Mouse (Mus musculus): ENCODE results near the gene Gm9918. TPM values are rescaled to one million over a fixed set of nuclear protein-coding genes. Genes with fewer than 3 reads are reported as not detected.

Gm9918 gene
- polyA plus RNA-seq, 2 experiments: 0.04 TPM

GRCm38 (mm10) chr15:102310074-102310845 lies 39.9 kb downstream of the Gm9918 start:
- no peak for TF ChIP-seq CTCF (IDR thresholded peaks at IDR 0.05; ENCODE audit: low read depth)
- no peak for TF ChIP-seq EP300 (IDR thresholded peaks at IDR 0.05; ENCODE audit: low read depth)
- DNase-seq (ENCODE audit: low read depth in 3 of 3, low spot score in 3 of 3) (no peak), ATAC-seq (ENCODE audit: insufficient read depth) (no peak)
- Histone ChIP-seq H3K4me1 (replicated peaks; ENCODE audit: control insufficient read depth in 2 of 2, insufficient read depth in 2 of 2, low read length in 1 of 2) (no peaks in the 10 kb centered on the region), H3K36me3 (replicated peaks; ENCODE audit: control insufficient read depth, insufficient read depth, low read depth) (peaks cover 90% of the 10 kb centered on the region), H3K4me2 (ENCODE audit: low read depth) (no peak overlapping the region), H3K27ac (no peak overlapping the region), H3K27me3 (ENCODE audit: control insufficient read depth, insufficient read depth, low read length) (no peaks in the 10 kb centered on the region), H3K4me3 (ENCODE audit: insufficient read depth in 1 of 2, low read depth in 2 of 2, low read length in 2 of 2) (no peak overlapping the region), H3K9me3 (ENCODE audit: control insufficient read depth, low read length) (no peaks in the 10 kb centered on the region), H3K9ac (replicated peaks) (no peak overlapping the region)
- 78% methylated on average over 10 of the region's 10 CpGs for WGBS (ENCODE audit: insufficient replicate concordance)

GRCm38 (mm10) chr15:102311489-102311888 lies 41.1 kb downstream of the Gm9918 start:
- Histone ChIP-seq H3K4me2 (ENCODE audit: low read depth) (no peak overlapping the region), H3K27ac (no peak overlapping the region), H3K4me1 (replicated peaks; ENCODE audit: control insufficient read depth in 2 of 2, insufficient read depth in 2 of 2, low read length in 1 of 2) (no peaks in the 10 kb centered on the region), H3K4me3 (ENCODE audit: insufficient read depth in 1 of 2, low read depth in 2 of 2, low read length in 2 of 2) (no peak overlapping the region), H3K36me3 (replicated peaks; ENCODE audit: control insufficient read depth, insufficient read depth, low read depth) (peaks cover 90% of the 10 kb centered on the region), H3K9me3 (ENCODE audit: control insufficient read depth, low read length) (no peaks in the 10 kb centered on the region), H3K9ac (replicated peaks) (no peak overlapping the region), H3K27me3 (ENCODE audit: control insufficient read depth, insufficient read depth, low read length) (no peaks in the 10 kb centered on the region)
- DNase-seq (ENCODE audit: low read depth in 3 of 3, low spot score in 3 of 3): no peak
- ATAC-seq (ENCODE audit: insufficient read depth): no peak
- TF ChIP-seq CTCF (IDR thresholded peaks at IDR 0.05; ENCODE audit: low read depth) (no peak), EP300 (IDR thresholded peaks at IDR 0.05; ENCODE audit: low read depth) (no peak)

- no peak for ATAC-seq (ENCODE audit: insufficient read depth)
- no peak for TF ChIP-seq EP300 (IDR thresholded peaks at IDR 0.05; ENCODE audit: low read depth)
- TF ChIP-seq CTCF (IDR thresholded peaks at IDR 0.05; ENCODE audit: low read depth): no peak
- H3K4me2 ChIP-seq (ENCODE audit: low read depth): no peak overlapping the region
- H3K27me3 ChIP-seq (ENCODE audit: control insufficient read depth, insufficient read depth, low read length): no peaks in the 10 kb centered on the region
- peaks cover 88% of the 10 kb centered on the region for H3K36me3 ChIP-seq (replicated peaks; ENCODE audit: control insufficient read depth, insufficient read depth, low read depth)
- H3K27ac ChIP-seq: no peak overlapping the region
- H3K9ac ChIP-seq (replicated peaks): no peak overlapping the region
- WGBS (ENCODE audit: insufficient replicate concordance): 91% methylated on average over 8 of the region's 8 CpGs
- H3K4me1 ChIP-seq (replicated peaks; ENCODE audit: control insufficient read depth in 2 of 2, insufficient read depth in 2 of 2, low read length in 1 of 2): no peaks in the 10 kb centered on the region
- DNase-seq (ENCODE audit: low read depth in 3 of 3, low spot score in 3 of 3): no peak
- H3K4me3 ChIP-seq (ENCODE audit: insufficient read depth in 1 of 2, low read depth in 2 of 2, low read length in 2 of 2): no peak overlapping the region
- H3K9me3 ChIP-seq (ENCODE audit: control insufficient read depth, low read length): no peaks in the 10 kb centered on the region
Measured at GRCm38 (mm10) chr15:102315292-102315691, 44.9 kb downstream of the Gm9918 start.

- no peak overlapping the region for H3K9ac ChIP-seq (replicated peaks)
- WGBS (ENCODE audit: insufficient replicate concordance): 85% methylated on average over 6 of the region's 6 CpGs
- no peak overlapping the region for H3K27ac ChIP-seq
- DNase-seq (ENCODE audit: low read depth in 3 of 3, low spot score in 3 of 3): no peak
- no peak for TF ChIP-seq EP300 (IDR thresholded peaks at IDR 0.05; ENCODE audit: low read depth)
- TF ChIP-seq CTCF (IDR thresholded peaks at IDR 0.05; ENCODE audit: low read depth): peak; percentile 80
- ATAC-seq (ENCODE audit: insufficient read depth): no peak
- no peaks in the 10 kb centered on the region for H3K9me3 ChIP-seq (ENCODE audit: control insufficient read depth, low read length)
- H3K27me3 ChIP-seq (ENCODE audit: control insufficient read depth, insufficient read depth, low read length): no peaks in the 10 kb centered on the region
- peaks cover 89% of the 10 kb centered on the region for H3K36me3 ChIP-seq (replicated peaks; ENCODE audit: control insufficient read depth, insufficient read depth, low read depth)
- no peak overlapping the region for H3K4me2 ChIP-seq (ENCODE audit: low read depth)
- no peak overlapping the region for H3K4me3 ChIP-seq (ENCODE audit: insufficient read depth in 1 of 2, low read depth in 2 of 2, low read length in 2 of 2)
- no peaks in the 10 kb centered on the region for H3K4me1 ChIP-seq (replicated peaks; ENCODE audit: control insufficient read depth in 2 of 2, insufficient read depth in 2 of 2, low read length in 1 of 2)
Measured at GRCm38 (mm10) chr15:102316263-102316662, 45.9 kb downstream of the Gm9918 start.

Other genes with a start within 250 kb of the Gm9918 start
- 25.8 and 31.5 TPM in 2 replicates for gene Krt18, start 242.4 kb upstream of the Gm9918 start, polyA plus RNA-seq (2012; rRNA removed)
- 86.9 and 87.6 TPM in 2 replicates for gene Krt18, start 242.4 kb upstream of the Gm9918 start, polyA plus RNA-seq (2014; fragmentation: Nextera tagmentation; extraction: Ambion mirVana)
- 42.8 and 66.4 TPM in 2 replicates for gene Eif4b, start 196.8 kb upstream of the Gm9918 start, polyA plus RNA-seq (2012; rRNA removed)
- 47.8 and 57.5 TPM in 2 replicates for gene Eif4b, start 196.8 kb upstream of the Gm9918 start, polyA plus RNA-seq (2014; fragmentation: Nextera tagmentation; extraction: Ambion mirVana)
- 4.9 and 5.2 TPM in 2 replicates for gene Tns2, start 170.2 kb upstream of the Gm9918 start, polyA plus RNA-seq (2012; rRNA removed)
- gene Tns2, start 170.2 kb upstream of the Gm9918 start, polyA plus RNA-seq (2014; fragmentation: Nextera tagmentation; extraction: Ambion mirVana): 3.7 and 4.3 TPM in 2 replicates
- gene Spryd3, start 134.3 kb upstream of the Gm9918 start, polyA plus RNA-seq (2012; rRNA removed): 11.9 and 12.5 TPM in 2 replicates
- 8.8 and 9.1 TPM in 2 replicates for gene Spryd3, start 134.3 kb upstream of the Gm9918 start, polyA plus RNA-seq (2014; fragmentation: Nextera tagmentation; extraction: Ambion mirVana)
- 0.66 and 0.90 TPM in 2 replicates for gene Igfbp6, start 126.2 kb upstream of the Gm9918 start, polyA plus RNA-seq (2012; rRNA removed)
- gene Igfbp6, start 126.2 kb upstream of the Gm9918 start, polyA plus RNA-seq (2014; fragmentation: Nextera tagmentation; extraction: Ambion mirVana): 0.95 and 1.6 TPM in 2 replicates
- 34.4 and 36.4 TPM in 2 replicates for gene Soat2, start 120.0 kb upstream of the Gm9918 start, polyA plus RNA-seq (2012; rRNA removed)
- 21.9 and 25.5 TPM in 2 replicates for gene Soat2, start 120.0 kb upstream of the Gm9918 start, polyA plus RNA-seq (2014; fragmentation: Nextera tagmentation; extraction: Ambion mirVana)
- gene Zfp740, start 67.3 kb upstream of the Gm9918 start, polyA plus RNA-seq (2012; rRNA removed): 10.2 and 14.9 TPM in 2 replicates
- gene Zfp740, start 67.3 kb upstream of the Gm9918 start, polyA plus RNA-seq (2014; fragmentation: Nextera tagmentation; extraction: Ambion mirVana): 11.7 and 12.0 TPM in 2 replicates
- 14.9 and 17.9 TPM in 2 replicates for gene Csad, start 65.8 kb upstream of the Gm9918 start, polyA plus RNA-seq (2012; rRNA removed)
- gene Csad, start 65.8 kb upstream of the Gm9918 start, polyA plus RNA-seq (2014; fragmentation: Nextera tagmentation; extraction: Ambion mirVana): 22.6 and 24.0 TPM in 2 replicates
- 1.6 and 2.7 TPM in 2 replicates for gene Itgb7, start 38.6 kb upstream of the Gm9918 start, polyA plus RNA-seq (2012; rRNA removed)
- 5.6 and 5.7 TPM in 2 replicates for gene Itgb7, start 38.6 kb upstream of the Gm9918 start, polyA plus RNA-seq (2014; fragmentation: Nextera tagmentation; extraction: Ambion mirVana)
- gene Rarg, start 13.0 kb upstream of the Gm9918 start, polyA plus RNA-seq (2012; rRNA removed): 2.3 and 2.5 TPM in 2 replicates
- gene Rarg, start 13.0 kb upstream of the Gm9918 start, polyA plus RNA-seq (2014; fragmentation: Nextera tagmentation; extraction: Ambion mirVana): 1.9 and 2.1 TPM in 2 replicates
- gene Mfsd5, start 8.9 kb downstream of the Gm9918 start, polyA plus RNA-seq (2012; rRNA removed): 13.4 and 15.4 TPM in 2 replicates
- gene Mfsd5, start 8.9 kb downstream of the Gm9918 start, polyA plus RNA-seq (2014; fragmentation: Nextera tagmentation; extraction: Ambion mirVana): 21.2 and 23.5 TPM in 2 replicates
- gene Espl1, start 25.7 kb downstream of the Gm9918 start, polyA plus RNA-seq (2012; rRNA removed): 17.0 and 17.3 TPM in 2 replicates
- gene Espl1, start 25.7 kb downstream of the Gm9918 start, polyA plus RNA-seq (2014; fragmentation: Nextera tagmentation; extraction: Ambion mirVana): 25.6 and 28.2 TPM in 2 replicates
- gene Pfdn5, start 55.6 kb downstream of the Gm9918 start, polyA plus RNA-seq (2012; rRNA removed): 42.1 and 82.2 TPM in 2 replicates
- gene Pfdn5, start 55.6 kb downstream of the Gm9918 start, polyA plus RNA-seq (2014; fragmentation: Nextera tagmentation; extraction: Ambion mirVana): 149 and 156 TPM in 2 replicates
- gene Myg1, start 61.1 kb downstream of the Gm9918 start, polyA plus RNA-seq (2012; rRNA removed): 26.7 and 32.5 TPM in 2 replicates
- 43.2 and 45.4 TPM in 2 replicates for gene Myg1, start 61.1 kb downstream of the Gm9918 start, polyA plus RNA-seq (2014; fragmentation: Nextera tagmentation; extraction: Ambion mirVana)
- 31.0 and 33.7 TPM in 2 replicates for gene Aaas, start 80.2 kb downstream of the Gm9918 start, polyA plus RNA-seq (2012; rRNA removed)
- gene Aaas, start 80.2 kb downstream of the Gm9918 start, polyA plus RNA-seq (2014; fragmentation: Nextera tagmentation; extraction: Ambion mirVana): 44.3 and 48.9 TPM in 2 replicates
- gene Sp7, start 96.6 kb downstream of the Gm9918 start, polyA plus RNA-seq (2012; rRNA removed): 0.01 and 0.07 TPM in 2 replicates
- 0.04 TPM in 1 of 2 replicates, not detected in the other for gene Sp7, start 96.6 kb downstream of the Gm9918 start, polyA plus RNA-seq (2014; fragmentation: Nextera tagmentation; extraction: Ambion mirVana)
- 9.2 and 9.5 TPM in 2 replicates for gene Sp1, start 135.6 kb downstream of the Gm9918 start, polyA plus RNA-seq (2012; rRNA removed)
- gene Sp1, start 135.6 kb downstream of the Gm9918 start, polyA plus RNA-seq (2014; fragmentation: Nextera tagmentation; extraction: Ambion mirVana): 5.0 and 5.4 TPM in 2 replicates
- gene Amhr2, start 174.8 kb downstream of the Gm9918 start, polyA plus RNA-seq (2012; rRNA removed): 0.05 and 0.06 TPM in 2 replicates
- gene Amhr2, start 174.8 kb downstream of the Gm9918 start, polyA plus RNA-seq (2014; fragmentation: Nextera tagmentation; extraction: Ambion mirVana): 0.11 and 0.23 TPM in 2 replicates
- gene Prr13, start 188.5 kb downstream of the Gm9918 start, polyA plus RNA-seq (2012; rRNA removed): 69.0 and 84.6 TPM in 2 replicates
- gene Prr13, start 188.5 kb downstream of the Gm9918 start, polyA plus RNA-seq (2014; fragmentation: Nextera tagmentation; extraction: Ambion mirVana): 111 and 117 TPM in 2 replicates
- 185 and 221 TPM in 2 replicates for gene Pcbp2, start 200.0 kb downstream of the Gm9918 start, polyA plus RNA-seq (2012; rRNA removed)
- gene Pcbp2, start 200.0 kb downstream of the Gm9918 start, polyA plus RNA-seq (2014; fragmentation: Nextera tagmentation; extraction: Ambion mirVana): 93.3 and 103 TPM in 2 replicates
- not detected in 2 replicates for gene Gm10337, start 233.2 kb downstream of the Gm9918 start, polyA plus RNA-seq (2012; rRNA removed)
- gene Gm10337, start 233.2 kb downstream of the Gm9918 start, polyA plus RNA-seq (2014; fragmentation: Nextera tagmentation; extraction: Ambion mirVana): not detected in 2 replicates
- 0.77 and 1.3 TPM in 2 replicates for gene Map3k12, start 246.5 kb downstream of the Gm9918 start, polyA plus RNA-seq (2012; rRNA removed)
- gene Map3k12, start 246.5 kb downstream of the Gm9918 start, polyA plus RNA-seq (2014; fragmentation: Nextera tagmentation; extraction: Ambion mirVana): 0.78 and 1.1 TPM in 2 replicates
- 39.6 and 40.9 TPM in 2 replicates for gene Tarbp2, start 247.6 kb downstream of the Gm9918 start, polyA plus RNA-seq (2012; rRNA removed)
- gene Tarbp2, start 247.6 kb downstream of the Gm9918 start, polyA plus RNA-seq (2014; fragmentation: Nextera tagmentation; extraction: Ambion mirVana): 31.5 and 40.2 TPM in 2 replicates